Mouse (Mus musculus) cerebellum, postnatal 4 days (tissue): ENCODE results near the gene Astn1.

Experiments
- DNase-seq, 2 experiments: peaks; one replicate each; pipeline ENCODE4 v3.0.0; 2022; ENCODE audit warnings: low spot score in 2 of 2, mixed read lengths in 1 of 2

Astn1 gene

GRCm38 (mm10) chr1:158739132-158739919 lies 377.3 kb downstream of the Astn1 start:
- no peak for DNase-seq

GRCm38 (mm10) chr1:158740161-158740766 lies 378.2 kb downstream of the Astn1 start:
- no peak for DNase-seq

GRCm38 (mm10) chr1:158740949-158741348 lies 378.9 kb downstream of the Astn1 start:
- DNase-seq = no peak
